Mouse (Mus musculus) embryonic facial prominence, embryonic 14.5 days (tissue): ENCODE results near the gene Gm3415. TPM values are rescaled to one million over a fixed set of nuclear protein-coding genes. Genes with fewer than 3 reads are reported as not detected.
"Not testable (repeated sequence)": the region's sequence is repeated elsewhere in the genome, so short reads cannot be mapped to it uniquely, and the experiment has no call there.

ENCODE experiments used
- ATAC-seq: fragments of 200-750 bp; cut with Nextera tagmentation; 2 replicates; pipeline ENCODE4 v1.8.0; 2017; ENCODE audit warnings: low read depth, moderate number of reproducible peaks, moderate TSS enrichment
- DNase-seq: peaks from one replicate; pipeline ENCODE4 v3.0.0-alpha.2; 2015; ENCODE audit warnings: low spot score
- H3K27ac ChIP-seq: fragments of 300-500 bp; sonication (generic); replicated peaks from 2 replicates; pipeline ENCODE4 v1.5.1; 2014; ENCODE audit warnings: low read depth, mild to moderate bottlenecking, low read length, moderate library complexity
- H3K27me3 ChIP-seq: fragments of 300-500 bp; sonication (generic); replicated peaks from 2 replicates; pipeline ENCODE4 v1.6.1; 2014; ENCODE audit warnings: low read length; ENCODE audit not compliant: control insufficient read depth, insufficient read depth
- H3K36me3 ChIP-seq: fragments of 300-500 bp; sonication (generic); 2 replicates; pipeline ENCODE4 v1.6.1; 2014; ENCODE audit warnings: low read length, mixed read lengths; ENCODE audit not compliant: control insufficient read depth, insufficient read depth
- H3K4me1 ChIP-seq: fragments of 300-500 bp; sonication (generic); 2 replicates; pipeline ENCODE4 v1.6.1; 2014; ENCODE audit warnings: antibody characterized with exemption, low read length; ENCODE audit not compliant: control insufficient read depth, insufficient read depth
- H3K4me2 ChIP-seq: fragments of 300-500 bp; sonication (generic); 2 replicates; pipeline ENCODE4 v1.6.1; 2014; ENCODE audit warnings: low read depth, mild to moderate bottlenecking, low read length, moderate library complexity, mixed read lengths
- H3K4me3 ChIP-seq: fragments of 300-500 bp; sonication (generic); 2 replicates; pipeline ENCODE4 v1.5.1; 2014; ENCODE audit warnings: low read depth, mild to moderate bottlenecking, low read length
- H3K9ac ChIP-seq: fragments of 300-500 bp; sonication (generic); 2 replicates; pipeline ENCODE4 v1.6.1; 2014; ENCODE audit warnings: low read depth, mild to moderate bottlenecking, low read length, moderate library complexity, mixed read lengths
- H3K9me3 ChIP-seq: fragments of 300-500 bp; sonication (generic); 2 replicates; pipeline ENCODE4 v1.6.1; 2016; ENCODE audit warnings: low read length; ENCODE audit not compliant: control insufficient read depth
- WGBS: fragments of 180-500 bp; shearing (Covaris S2); extraction: QIAGEN DNeasy Blood & Tissue Kit; methylation state at CpG from one replicate; pipeline ENCODE4 v1.1.7; 2014; 5-methylcytosine and 5-hydroxymethylcytosine counted together
- polyA plus RNA-seq: library from polyadenylated mRNA; unstranded; fragments of >200 nt; fragmentation: Nextera tagmentation; extraction: Ambion mirVana; gene quantifications from 2 replicates; pipeline ENCODE4 v1.2.1, GENCODE M21; 2014

Gm3415 gene
- polyA plus RNA-seq, result not detected in 2 replicates

DNA sequence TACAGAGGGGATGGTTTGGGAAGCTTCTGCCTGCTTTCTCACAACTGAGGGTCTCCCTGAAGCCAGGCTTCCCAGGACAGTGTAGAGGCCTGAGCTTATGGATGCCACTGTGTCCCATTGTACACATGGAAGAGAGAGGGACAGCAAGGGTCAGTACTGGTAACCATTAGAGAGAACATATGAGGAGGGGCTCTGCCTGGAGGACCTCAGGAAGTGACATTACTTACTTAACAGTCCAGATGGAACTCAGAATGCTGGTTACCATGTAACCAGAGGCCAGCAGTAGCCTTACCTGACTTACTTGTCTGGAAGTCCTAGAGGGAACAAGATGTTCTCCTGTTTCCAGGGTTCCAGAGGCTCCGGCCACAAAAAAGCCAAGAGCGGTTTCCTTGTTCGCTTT is at the start of gene Gm3415:
TSS of gene Gm3415 (plus strand) at position 301 of the 400 bp plus-strand sequence.
- not testable (repeated sequence) for H3K9ac ChIP-seq, H3K4me1 ChIP-seq, H3K36me3 ChIP-seq, H3K27me3 ChIP-seq, H3K4me3 ChIP-seq, ATAC-seq, DNase-seq, H3K4me2 ChIP-seq, H3K9me3 ChIP-seq, H3K27ac ChIP-seq
- no CpG with 5 or more reads among the region's 3 CpGs for WGBS

DNA sequence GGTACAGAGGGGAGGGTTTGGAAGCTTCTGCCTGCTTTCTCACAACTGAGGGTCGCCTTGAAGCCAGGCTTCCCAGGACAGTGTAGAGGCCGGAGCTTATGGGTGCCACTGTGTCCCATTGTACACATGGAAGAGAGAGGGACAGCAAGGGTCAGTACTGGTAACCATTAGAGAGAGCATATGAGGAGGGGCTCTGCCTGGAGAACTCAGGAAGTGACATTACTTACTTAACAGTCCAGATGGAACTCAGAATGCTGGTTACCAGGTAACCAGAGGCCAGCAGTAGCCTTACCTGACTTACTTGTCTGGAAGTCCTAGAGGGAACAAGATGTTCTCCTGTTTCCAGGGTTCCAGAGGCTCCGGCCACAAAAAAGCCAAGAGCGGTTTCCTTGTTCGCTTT is 42.1 kb upstream of the Gm3415 start, which contains the start of gene Gm3402:
TSS of gene Gm3402 (plus strand) at position 301 of the 400 bp plus-strand sequence.
- H3K27me3 ChIP-seq, H3K9me3 ChIP-seq, H3K27ac ChIP-seq, H3K9ac ChIP-seq, H3K4me3 ChIP-seq, H3K4me1 ChIP-seq, H3K4me2 ChIP-seq, DNase-seq, H3K36me3 ChIP-seq, ATAC-seq: not testable (repeated sequence)
- WGBS, result no CpG with 5 or more reads among the region's 5 CpGs

DNA sequence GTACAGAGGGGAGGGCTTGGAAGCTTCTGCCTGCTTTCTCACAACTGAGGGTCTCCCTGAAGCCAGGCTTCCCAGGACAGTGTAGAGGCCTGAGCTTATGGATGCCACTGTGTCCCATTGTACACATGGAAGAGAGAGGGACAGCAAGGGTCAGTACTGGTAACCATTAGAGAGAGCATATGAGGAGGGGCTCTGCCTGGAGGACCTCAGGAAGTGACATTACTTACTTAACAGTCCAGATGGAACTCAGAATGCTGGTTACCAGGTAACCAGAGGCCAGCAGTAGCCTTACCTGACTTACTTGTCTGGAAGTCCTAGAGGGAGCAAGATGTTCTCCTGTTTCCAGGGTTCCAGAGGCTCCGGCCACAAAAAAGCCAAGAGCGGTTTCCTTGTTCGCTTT is 30.4 kb upstream of the Gm3415 start, which contains the start of gene Gm3404:
TSS of gene Gm3404 (plus strand) at position 301 of the 400 bp plus-strand sequence.
- not testable (repeated sequence) for H3K4me1 ChIP-seq, H3K4me3 ChIP-seq, H3K9me3 ChIP-seq, H3K9ac ChIP-seq, H3K36me3 ChIP-seq, H3K27ac ChIP-seq, H3K27me3 ChIP-seq, DNase-seq, H3K4me2 ChIP-seq, ATAC-seq
- WGBS, result no CpG with 5 or more reads among the region's 3 CpGs

DNA sequence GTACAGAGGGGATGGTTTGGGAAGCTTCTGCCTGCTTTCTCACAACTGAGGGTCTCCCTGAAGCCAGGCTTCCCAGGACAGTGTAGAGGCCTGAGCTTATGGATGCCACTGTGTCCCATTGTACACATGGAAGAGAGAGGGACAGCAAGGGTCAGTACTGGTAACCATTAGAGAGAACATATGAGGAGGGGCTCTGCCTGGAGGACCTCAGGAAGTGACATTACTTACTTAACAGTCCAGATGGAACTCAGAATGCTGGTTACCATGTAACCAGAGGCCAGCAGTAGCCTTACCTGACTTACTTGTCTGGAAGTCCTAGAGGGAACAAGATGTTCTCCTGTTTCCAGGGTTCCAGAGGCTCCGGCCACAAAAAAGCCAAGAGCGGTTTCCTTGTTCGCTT is 18.6 kb upstream of the Gm3415 start, which contains the start of gene Gm3409:
TSS of gene Gm3409 (plus strand) at position 301 of the 400 bp plus-strand sequence.
- not testable (repeated sequence) for H3K27ac ChIP-seq, H3K4me2 ChIP-seq, DNase-seq, H3K4me1 ChIP-seq, H3K4me3 ChIP-seq, H3K9me3 ChIP-seq, H3K27me3 ChIP-seq, H3K9ac ChIP-seq, H3K36me3 ChIP-seq, ATAC-seq
- WGBS, result 100% methylated on average over 1 of the region's 3 CpGs

DNA sequence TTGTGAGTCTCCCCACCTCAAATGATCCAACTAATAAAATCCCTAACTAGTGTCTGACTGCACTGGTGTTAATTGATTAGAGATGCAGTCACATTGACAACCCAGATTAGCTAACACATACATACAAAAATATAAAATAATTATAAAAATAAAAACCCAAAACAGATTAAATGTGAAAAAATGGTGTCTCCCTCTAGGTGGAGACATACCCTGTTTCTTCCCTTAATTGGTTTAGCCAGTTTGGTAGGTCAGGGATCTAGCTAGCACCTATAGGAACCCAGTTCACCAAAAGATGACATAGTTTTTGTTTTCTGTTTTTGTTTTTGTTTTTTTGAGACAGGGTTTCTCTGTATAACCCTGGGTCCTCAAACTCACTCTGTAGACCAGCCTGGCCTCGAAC is 8.3 kb downstream of the Gm3415 start:
- Histone ChIP-seq H3K9me3 (no peaks in the 10 kb centered on the region), H3K4me2 (no peak overlapping the region), H3K4me3 (no peak overlapping the region), H3K36me3 (no peaks in the 10 kb centered on the region), H3K4me1 (no peaks in the 10 kb centered on the region), H3K9ac (no peak overlapping the region), H3K27ac (no peak overlapping the region), H3K27me3 (no peaks in the 10 kb centered on the region)
- ATAC-seq (no peak), DNase-seq (no peak)
- WGBS, result 79% methylated on average over 1 of the region's 1 CpGs

DNA sequence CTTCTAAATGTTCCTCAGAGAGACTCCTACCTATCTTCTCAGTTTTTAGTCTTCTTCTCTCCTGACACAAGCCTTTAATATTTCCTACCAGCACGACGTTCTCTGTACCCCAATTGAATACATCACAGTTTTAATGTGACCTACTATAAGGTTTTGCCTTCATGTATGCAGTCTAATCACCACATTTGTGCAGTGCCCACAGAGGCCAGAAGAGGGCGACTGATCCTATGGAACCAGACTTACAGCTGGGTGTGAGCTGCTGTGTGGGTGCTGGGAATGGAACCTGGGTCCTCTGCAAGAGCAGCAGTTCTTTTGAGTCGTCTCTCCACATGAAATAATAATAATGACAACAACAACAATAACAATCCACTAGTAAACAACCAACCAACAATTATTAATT is 11.1 kb downstream of the Gm3415 start:
- Histone ChIP-seq H3K9me3 (no peaks in the 10 kb centered on the region), H3K27ac (no peak overlapping the region), H3K4me3 (no peak overlapping the region), H3K27me3 (no peaks in the 10 kb centered on the region), H3K9ac (no peak overlapping the region), H3K4me1 (no peaks in the 10 kb centered on the region), H3K36me3 (no peaks in the 10 kb centered on the region), H3K4me2 (no peak overlapping the region)
- no peak for ATAC-seq
- DNase-seq, result peak; percentile 16
- WGBS, result 55% methylated on average over 4 of the region's 4 CpGs

DNA sequence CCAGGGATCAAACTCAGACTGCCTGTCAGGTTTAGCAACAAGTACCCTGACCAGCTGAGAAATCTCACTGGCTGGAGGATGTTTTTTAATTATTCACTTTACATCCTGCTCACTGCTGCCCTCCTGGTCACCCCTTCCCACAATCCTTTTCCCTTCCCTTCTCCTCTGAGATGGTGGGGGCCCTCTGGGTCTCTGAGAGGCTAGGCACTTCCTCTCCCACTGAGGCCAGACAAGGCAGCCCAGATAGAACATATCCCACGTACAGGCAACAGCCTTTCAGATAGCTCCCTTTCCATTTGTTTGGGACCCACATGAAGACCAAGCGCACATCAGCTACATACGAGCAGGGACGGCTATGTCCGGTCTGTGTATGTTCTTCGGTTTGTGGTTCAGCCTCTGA is 14.2 kb downstream of the Gm3415 start:
- not testable (repeated sequence) for H3K4me3 ChIP-seq, H3K4me2 ChIP-seq, DNase-seq, H3K9me3 ChIP-seq, H3K9ac ChIP-seq, H3K4me1 ChIP-seq, H3K36me3 ChIP-seq, ATAC-seq, H3K27ac ChIP-seq, H3K27me3 ChIP-seq
- WGBS, result 84% methylated on average over 6 of the region's 6 CpGs

DNA sequence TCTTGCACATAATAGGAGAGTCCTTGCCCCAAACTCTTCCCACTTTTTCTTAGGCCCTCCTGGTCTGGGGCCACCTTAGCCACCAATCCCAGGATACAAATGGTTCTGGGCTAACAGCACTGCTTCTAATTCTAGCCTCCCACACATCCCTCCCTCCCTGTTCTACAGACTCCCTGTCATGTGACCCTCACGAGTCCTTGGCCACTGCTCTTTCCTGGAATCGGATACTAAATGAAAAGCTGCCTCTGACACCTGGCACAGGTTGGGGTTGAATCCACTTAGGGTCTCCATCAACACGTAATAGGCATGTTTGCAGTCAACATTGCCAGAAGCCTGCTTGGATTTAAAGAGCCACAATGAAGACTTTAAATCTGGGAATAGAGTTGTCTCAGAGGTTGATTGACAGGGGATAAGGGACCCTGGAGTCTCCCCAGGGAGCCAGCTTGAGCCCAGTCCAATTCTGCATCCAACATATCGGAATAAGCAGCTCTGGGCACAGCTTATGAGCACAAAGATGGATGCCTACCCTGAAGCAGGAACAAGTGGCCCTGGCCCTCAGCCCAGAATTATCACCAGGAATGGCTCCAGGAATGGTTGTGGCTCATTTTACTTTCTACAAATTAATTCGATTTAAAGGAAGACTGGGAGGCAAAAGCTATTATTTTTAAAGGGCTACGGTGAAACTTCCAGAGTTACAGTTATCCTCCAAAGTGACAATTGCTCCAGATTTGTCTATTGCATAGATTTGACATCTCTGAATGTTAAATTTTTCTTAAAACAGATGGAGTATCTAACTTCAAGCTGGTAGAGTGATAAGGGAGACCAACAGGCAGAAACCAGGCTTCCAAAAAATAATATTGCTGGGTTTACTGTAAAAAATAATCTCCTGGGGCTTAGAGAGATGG is 16.1 kb downstream of the Gm3415 start:
- H3K36me3 ChIP-seq, H3K4me3 ChIP-seq, H3K27ac ChIP-seq, H3K4me1 ChIP-seq, H3K27me3 ChIP-seq, DNase-seq, H3K4me2 ChIP-seq, H3K9me3 ChIP-seq, ATAC-seq, H3K9ac ChIP-seq: not testable (repeated sequence)
- WGBS, result 58% methylated on average over 6 of the region's 6 CpGs

DNA sequence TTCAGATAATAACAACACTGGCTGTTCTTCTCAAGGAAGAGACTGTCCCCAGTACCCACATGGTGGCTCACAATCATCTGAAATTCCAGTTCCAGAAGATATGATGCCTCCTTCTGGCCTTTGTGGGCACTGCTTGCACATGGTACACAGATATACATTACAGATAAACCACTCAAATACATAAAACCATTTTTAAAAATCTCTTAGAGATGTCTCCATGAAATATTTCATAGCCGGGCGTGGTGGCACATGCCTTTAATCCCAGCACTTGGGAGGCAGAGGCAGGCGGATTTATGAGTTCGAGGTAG is 16.8 kb downstream of the Gm3415 start:
- H3K9ac ChIP-seq, H3K36me3 ChIP-seq, DNase-seq, H3K27me3 ChIP-seq, H3K27ac ChIP-seq, H3K4me3 ChIP-seq, ATAC-seq, H3K4me1 ChIP-seq, H3K4me2 ChIP-seq, H3K9me3 ChIP-seq: not testable (repeated sequence)
- 91% methylated on average over 4 of the region's 4 CpGs for WGBS
